ENCODE assay signal across 25 mouse cellular contexts in genomic region chr6:91345091-91345490, GRCm38 (mm10).
A peak's percentile ranks its signal among the peaks of the same experiment; 100 is the strongest.
DNase-seq lines count a peak whose midpoint lies in the region; ATAC-seq and TF ChIP-seq lines count a peak whose summit lies in the region.
"Had no signal": no experiment of that assay in that cellular context is flagged by ENCODE, and none has a peak within 500 bp of the region (broad histone marks: within the 10 kb centered on the region; RNA-seq: fewer than 3 reads in every experiment).

No protein-coding gene starts in this region.

- DNase-seq in forebrain, embryonic 10.5 days (ENCODE audit: extremely low spot score, low spot score): no peak
- DNase-seq in forebrain, postnatal 0 days: no peak
- DNase-seq in layer of hippocampus, adult 2 months (ENCODE audit: low spot score in 2 of 2): no peak
- no peak for DNase-seq in layer of hippocampus, adult 8-10 months (ENCODE audit: low spot score in 2 of 2)
- DNase-seq in embryonic facial prominence, embryonic 10.5 days (ENCODE audit: low spot score): no peak
- no peak for DNase-seq in kidney, adult 11 months
- DNase-seq in MN1 (ENCODE audit: low spot score): no peak
- DNase-seq: adrenal gland, postnatal 14 days; cerebellum, adult 2 months; cerebellum, postnatal 25 days; gastrocnemius, postnatal 14 days; heart, adult 11 months; heart, postnatal 10 days; kidney, postnatal 36 days; layer of hippocampus, adult 9-11 months; liver, embryonic 13.5 days; lung, adult 2 months; lung, postnatal 14 days; right cerebral cortex, postnatal 25 days; spleen, adult 18-20 months had no signal

- WGBS in forebrain, embryonic 10.5 days: 35% methylated on average over 5 of the region's 5 CpGs
- WGBS in forebrain, postnatal 0 days: 41% methylated on average over 5 of the region's 5 CpGs
- 69% methylated on average over 5 of the region's 5 CpGs for WGBS in embryonic facial prominence, embryonic 10.5 days
- WGBS in neural tube, embryonic 13.5 days: 52% methylated on average over 5 of the region's 5 CpGs

- no peak overlapping the region for H3K4me3 ChIP-seq in forebrain, embryonic 10.5 days
- no peak overlapping the region for H3K4me3 ChIP-seq in forebrain, postnatal 0 days (ENCODE audit: low read depth, low read length)
- H3K4me3 ChIP-seq in layer of hippocampus, adult 2 months: no peak overlapping the region
- H3K4me3 ChIP-seq in embryonic facial prominence, embryonic 10.5 days: no peak overlapping the region
- H3K4me3 ChIP-seq in neural tube, embryonic 13.5 days: no peak overlapping the region
- H3K4me3 ChIP-seq: heart, embryonic 12.5 days; hindbrain, embryonic 15.5 days; kidney, embryonic 15.5 days; liver, embryonic 13.5 days had no signal

- H3K27me3 ChIP-seq in forebrain, embryonic 10.5 days (ENCODE audit: poor library complexity, severe bottlenecking): peaks cover 28% of the 10 kb centered on the region
- H3K27me3 ChIP-seq in forebrain, postnatal 0 days (ENCODE audit: insufficient read depth, low read length): no peaks in the 10 kb centered on the region
- H3K27me3 ChIP-seq in embryonic facial prominence, embryonic 10.5 days (replicated peaks; ENCODE audit: low read depth, poor library complexity, severe bottlenecking): peaks cover 56% of the 10 kb centered on the region
- H3K27me3 ChIP-seq in neural tube, embryonic 13.5 days: no peaks in the 10 kb centered on the region
- H3K27me3 ChIP-seq: hindbrain, embryonic 15.5 days; kidney, embryonic 15.5 days had no signal

- no peak overlapping the region for H3K9ac ChIP-seq in forebrain, postnatal 0 days
- no peak overlapping the region for H3K9ac ChIP-seq in neural tube, embryonic 13.5 days
- H3K9ac ChIP-seq: heart, embryonic 12.5 days; hindbrain, embryonic 15.5 days; kidney, embryonic 15.5 days; liver, embryonic 13.5 days had no signal

- H3K9me3 ChIP-seq in forebrain, embryonic 10.5 days: no peaks in the 10 kb centered on the region
- no peaks in the 10 kb centered on the region for H3K9me3 ChIP-seq in forebrain, postnatal 0 days (ENCODE audit: low read length)
- H3K9me3 ChIP-seq in embryonic facial prominence, embryonic 10.5 days: no peaks in the 10 kb centered on the region
- H3K9me3 ChIP-seq in neural tube, embryonic 13.5 days: no peaks in the 10 kb centered on the region
- H3K9me3 ChIP-seq: heart, embryonic 12.5 days; hindbrain, embryonic 15.5 days; kidney, embryonic 15.5 days; liver, embryonic 13.5 days had no signal

- peaks cover 72% of the 10 kb centered on the region for H3K4me1 ChIP-seq in forebrain, embryonic 10.5 days
- peaks cover 24% of the 10 kb centered on the region for H3K4me1 ChIP-seq in forebrain, postnatal 0 days (ENCODE audit: insufficient read depth)
- H3K4me1 ChIP-seq in embryonic facial prominence, embryonic 10.5 days: peaks cover 62% of the 10 kb centered on the region
- H3K4me1 ChIP-seq in neural tube, embryonic 13.5 days (replicated peaks): peaks cover 68% of the 10 kb centered on the region
- H3K4me1 ChIP-seq: kidney, embryonic 15.5 days; liver, embryonic 13.5 days had no signal

- peak overlapping the region; percentile 93 for H3K27ac ChIP-seq in forebrain, embryonic 10.5 days
- no peak overlapping the region for H3K27ac ChIP-seq in forebrain, postnatal 0 days (ENCODE audit: low read depth, low read length)
- H3K27ac ChIP-seq in layer of hippocampus, adult 2 months: peak overlapping the region; percentile 81; the same call in 1 of the 2 replicates
- 0 out of 2 replicates have a peak overlapping the region, but pooled peaks have one; percentile 54 for H3K27ac ChIP-seq in embryonic facial prominence, embryonic 10.5 days (replicated peaks)
- peak overlapping the region; percentile 46 for H3K27ac ChIP-seq in neural tube, embryonic 13.5 days (replicated peaks)
- H3K27ac ChIP-seq: hindbrain, embryonic 15.5 days; kidney, embryonic 15.5 days; liver, embryonic 13.5 days had no signal

- no peak overlapping the region for H3K4me2 ChIP-seq in forebrain, postnatal 0 days (ENCODE audit: low read depth)
- no peak overlapping the region for H3K4me2 ChIP-seq in neural tube, embryonic 13.5 days
- H3K4me2 ChIP-seq: heart, embryonic 12.5 days; hindbrain, embryonic 15.5 days; kidney, embryonic 15.5 days; liver, embryonic 13.5 days had no signal

- no peak for ATAC-seq in forebrain, postnatal 0 days
- ATAC-seq in neural tube, embryonic 13.5 days (ENCODE audit: low read depth): no peak
- ATAC-seq: intestine, embryonic 16.5 days had no signal

- no peak for TF ChIP-seq CTCF in forebrain, postnatal 0 days (IDR thresholded peaks at IDR 0.05; ENCODE audit: low read depth)
- TF ChIP-seq CTCF in layer of hippocampus, adult 2 months (conservative IDR thresholded peaks at IDR 0.05): no peak

- no peaks in the 10 kb centered on the region for H3K36me3 ChIP-seq in forebrain, embryonic 10.5 days (replicated peaks)
- H3K36me3 ChIP-seq in forebrain, postnatal 0 days (ENCODE audit: insufficient read depth): no peaks in the 10 kb centered on the region
- H3K36me3 ChIP-seq in embryonic facial prominence, embryonic 10.5 days (replicated peaks): no peaks in the 10 kb centered on the region
- no peaks in the 10 kb centered on the region for H3K36me3 ChIP-seq in neural tube, embryonic 13.5 days
- H3K36me3 ChIP-seq: heart, embryonic 12.5 days; hindbrain, embryonic 15.5 days; kidney, embryonic 15.5 days; liver, embryonic 13.5 days had no signal
